Mouse (Mus musculus) CD4-positive, CD25-positive, alpha-beta regulatory T cell, adult 4 months (primary cell): ENCODE measurements around the gene Capn8. TPM values are rescaled to one million over a fixed set of nuclear protein-coding genes. Genes with fewer than 3 reads are reported as not detected.
"Not testable (repeated sequence)": the region's sequence is repeated elsewhere in the genome, so short reads cannot be mapped to it uniquely, and the experiment has no call there.

Source experiments
- ATAC-seq: one replicate; pipeline ENCODE4 v1.8.0; 2017
- polyA plus RNA-seq, 2 experiments: library from polyadenylated mRNA; unstranded; fragments of 100-300 nt; shearing (Covaris generic); gene quantifications; one replicate each; pipeline ENCODE4 v1.2.1; 2017

The Capn8 gene
- polyA plus RNA-seq, 2 experiments from 2014 or later = not detected

- ATAC-seq = no peak
Measured at GRCm38 (mm10) chr1:182618200-182618947, 53.6 kb downstream of the Capn8 start.

- no peak for ATAC-seq
Measured at GRCm38 (mm10) chr1:182620470-182620869, 55.7 kb downstream of the Capn8 start.

- ATAC-seq = no peak
Measured at GRCm38 (mm10) chr1:182621256-182621655, 56.4 kb downstream of the Capn8 start.

- no peak for ATAC-seq
Measured at GRCm38 (mm10) chr1:182626197-182626596, 61.4 kb downstream of the Capn8 start.

GRCm38 (mm10) chr1:182629228-182629627, 64.4 kb downstream of the Capn8 start:
- no peak for ATAC-seq

- ATAC-seq = no peak
Measured at GRCm38 (mm10) chr1:182633712-182634294, 69.0 kb downstream of the Capn8 start.

GRCm38 (mm10) chr1:182639016-182639415, 74.2 kb downstream of the Capn8 start:
- no peak for ATAC-seq

- ATAC-seq = no peak
Measured at GRCm38 (mm10) chr1:182639456-182639855, 74.6 kb downstream of the Capn8 start.

- ATAC-seq = no peak
Measured at GRCm38 (mm10) chr1:182640094-182640493, 75.3 kb downstream of the Capn8 start.

- ATAC-seq = no peak
Measured at GRCm38 (mm10) chr1:182642779-182643178, 78.0 kb downstream of the Capn8 start.

- ATAC-seq = not testable (repeated sequence)
Measured at GRCm38 (mm10) chr1:182644418-182644817, 79.6 kb downstream of the Capn8 start.

GRCm38 (mm10) chr1:182645211-182645668, 80.4 kb downstream of the Capn8 start:
- no peak for ATAC-seq

- no peak for ATAC-seq
Measured at GRCm38 (mm10) chr1:182646796-182647195, 82.0 kb downstream of the Capn8 start.

GRCm38 (mm10) chr1:182657760-182658159, 93.0 kb downstream of the Capn8 start:
- ATAC-seq = peak; percentile 57

GRCm38 (mm10) chr1:182660365-182660764, 95.6 kb downstream of the Capn8 start:
- no peak for ATAC-seq

- ATAC-seq = no peak
Measured at GRCm38 (mm10) chr1:182663671-182664070, 98.9 kb downstream of the Capn8 start.

- ATAC-seq = no peak
Measured at GRCm38 (mm10) chr1:182664841-182665240, 100.0 kb downstream of the Capn8 start.

GRCm38 (mm10) chr1:182667281-182667680, 102.5 kb downstream of the Capn8 start:
- ATAC-seq = no peak

- no peak for ATAC-seq
Measured at GRCm38 (mm10) chr1:182669741-182670140, 104.9 kb downstream of the Capn8 start.

GRCm38 (mm10) chr1:182670563-182671342, 105.9 kb downstream of the Capn8 start:
- ATAC-seq = no peak

GRCm38 (mm10) chr1:182671343-182671624, 106.5 kb downstream of the Capn8 start:
- ATAC-seq = no peak

- no peak for ATAC-seq
Measured at GRCm38 (mm10) chr1:182675346-182675745, 110.5 kb downstream of the Capn8 start.

- ATAC-seq = no peak
Measured at GRCm38 (mm10) chr1:182678151-182678550, 113.3 kb downstream of the Capn8 start.

- no peak for ATAC-seq
Measured at GRCm38 (mm10) chr1:182679169-182679568, 114.4 kb downstream of the Capn8 start.
